Mouse (Mus musculus) Patski (cell line): ENCODE results near the gene Arhgap17. TPM values are rescaled to one million over a fixed set of nuclear protein-coding genes. Genes with fewer than 3 reads are reported as not detected.

ENCODE experiments used
- ATAC-seq: fragments of 100-300 bp; one replicate; pipeline ENCODE4 v1.8.0; 2021
- CTCF ChIA-PET: fragments of 350-600 bp; sonication (Branson Sonifier 250); formaldehyde crosslinking; loops from one replicate; lab custom pipeline; 2022; ENCODE audit warnings: inconsistent platforms; lab: Charles Lee
- POLR2A ChIA-PET: fragments of 350-600 bp; sonication (Branson Sonifier 250); formaldehyde crosslinking; loops from one replicate; lab custom pipeline; 2022; ENCODE audit warnings: antibody characterized with exemption, inconsistent platforms; lab: Charles Lee
- DNase-seq: peaks from one replicate; pipeline ENCODE4 v3.0.0-alpha.2; 2011; ENCODE audit warnings: low read depth, low spot score
- H3K27me3 ChIP-seq: fragments of 371-371 bp; one replicate; pipeline ENCODE4 v1.5.1; 2021
- CTCF ChIP-seq: fragments of 100-300 bp; IDR thresholded peaks from one replicate; pipeline ENCODE4 v1.5.1; 2021
- in situ Hi-C: fragments of 300-500 bp; cut with MboI; formaldehyde crosslinking; loops from 3 replicates; pipeline ENCODE4 v1.11.1; 2018; ENCODE audit warnings: low pct_unique_long_range_greater_than_20kb, mixed read lengths
- polyA plus RNA-seq: library from polyadenylated mRNA; unstranded; gene quantifications from one replicate; pipeline ENCODE4 v1.2.3, GENCODE M21; 2021

The Arhgap17 gene
- polyA plus RNA-seq, 1 experiment from 2014 or later = 27.4 TPM

- no peak for ATAC-seq
- ChIA-PET CTCF (no interaction called here), POLR2A (no interaction called here)
- in situ Hi-C loops = no loop called here
- no peaks in the 10 kb centered on the region for H3K27me3 ChIP-seq
- DNase-seq = no peak
- TF ChIP-seq CTCF = no peak
Measured at GRCm38 (mm10) chr7:123289176-123289575, 80.5 kb downstream of the Arhgap17 start.

DNA sequence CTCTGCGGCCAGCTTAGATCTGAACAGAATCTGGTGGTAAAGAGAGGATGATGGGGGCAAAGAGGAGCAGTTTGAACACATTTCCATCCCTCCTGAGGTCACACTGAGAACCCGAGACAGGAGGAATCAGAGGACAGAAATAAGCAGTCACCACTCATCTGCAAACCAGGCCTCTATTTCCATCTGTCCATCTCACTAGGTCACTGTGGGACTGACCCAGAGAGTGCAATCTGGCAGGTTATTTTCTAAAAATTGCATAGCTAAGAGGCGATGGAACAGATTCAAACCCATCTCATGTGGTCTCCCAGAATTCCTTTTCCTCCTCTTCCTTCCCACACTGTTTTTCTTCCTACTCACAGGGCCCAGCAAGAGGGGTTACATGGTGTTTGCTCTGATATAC is 81.8 kb downstream of the Arhgap17 start:
- TF ChIP-seq CTCF = no peak
- ATAC-seq = no peak
- no peaks in the 10 kb centered on the region for H3K27me3 ChIP-seq
- DNase-seq = no peak
- ChIA-PET POLR2A (no interaction called here), CTCF (interaction anchor here (1.0 kb wide), 1 partner anchor 100 kb away, joined by 3 read pairs; no protein-coding TSS in a partner anchor)
- in situ Hi-C loops = no loop called here

- H3K27me3 ChIP-seq = no peaks in the 10 kb centered on the region
- in situ Hi-C loops = no loop called here
- DNase-seq (no peak), ATAC-seq (no peak)
- no peak for TF ChIP-seq CTCF
- ChIA-PET CTCF (interaction anchor here (1.0 kb wide), 1 partner anchor 11 kb away, joined by 3 read pairs; no protein-coding TSS in a partner anchor), POLR2A (no interaction called here)
Measured at GRCm38 (mm10) chr7:123285896-123286295, 83.8 kb downstream of the Arhgap17 start.

- DNase-seq (peak; percentile 46), ATAC-seq (peak; percentile 31)
- ChIA-PET POLR2A (no interaction called here), CTCF (no interaction called here)
- in situ Hi-C loops = no loop called here
- no peaks in the 10 kb centered on the region for H3K27me3 ChIP-seq
- no peak for TF ChIP-seq CTCF
Measured at GRCm38 (mm10) chr7:123283826-123284225, 85.9 kb downstream of the Arhgap17 start.

- H3K27me3 ChIP-seq = no peaks in the 10 kb centered on the region
- in situ Hi-C loops = no loop called here
- ATAC-seq (no peak), DNase-seq (no peak)
- ChIA-PET POLR2A (no interaction called here), CTCF (no interaction called here)
- TF ChIP-seq CTCF = no peak
Measured at GRCm38 (mm10) chr7:123279797-123280196, 89.9 kb downstream of the Arhgap17 start.

- ChIA-PET CTCF (interaction anchor here (1.0 kb wide), 1 partner anchor 24 kb away, joined by 3 read pairs; no protein-coding TSS in a partner anchor), POLR2A (no interaction called here)
- in situ Hi-C loops = no loop called here
- H3K27me3 ChIP-seq = no peaks in the 10 kb centered on the region
- DNase-seq (no peak), ATAC-seq (no peak)
- TF ChIP-seq CTCF = no peak
Measured at GRCm38 (mm10) chr7:123276568-123276967, 93.1 kb downstream of the Arhgap17 start.

DNA sequence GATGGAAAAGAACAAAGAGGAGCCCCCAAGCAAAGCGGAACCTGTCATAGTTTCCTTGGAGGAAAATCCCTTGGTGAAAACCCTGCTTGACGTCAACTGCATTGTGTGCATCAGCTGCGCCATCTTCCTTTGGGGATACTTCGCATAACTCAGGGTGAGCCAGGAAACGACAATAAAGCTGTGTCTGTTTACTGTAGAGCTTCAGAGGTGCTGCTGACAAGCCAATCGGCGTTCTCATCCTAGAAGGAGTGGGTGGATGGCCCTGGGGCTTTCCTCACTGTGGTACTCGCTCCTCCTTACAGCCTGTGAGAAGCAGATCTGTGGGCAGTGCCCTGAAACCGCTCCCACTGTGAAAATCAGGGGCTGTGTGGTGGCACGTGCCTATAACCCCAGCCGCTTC is 96.7 kb downstream of the Arhgap17 start:
- POLR2A ChIA-PET = no interaction called here

GRCm38 (mm10) chr7:123258103-123258502 is 111.6 kb downstream of the Arhgap17 start:
- ATAC-seq (no peak), DNase-seq (no peak)
- peaks cover 4% of the 10 kb centered on the region for H3K27me3 ChIP-seq
- TF ChIP-seq CTCF = no peak
- in situ Hi-C loops = no loop called here
- ChIA-PET CTCF (no interaction called here), POLR2A (no interaction called here)

More for the DNA sequence above, 96.7 kb downstream of the Arhgap17 start:
- CTCF ChIA-PET = no interaction called here
- in situ Hi-C loops = no loop called here
- DNase-seq (no peak), ATAC-seq (peak; percentile 27)
- no peak for TF ChIP-seq CTCF
- H3K27me3 ChIP-seq = no peaks in the 10 kb centered on the region

GRCm38 (mm10) chr7:123254196-123254970 is 115.3 kb downstream of the Arhgap17 start:
- POLR2A ChIA-PET = no interaction called here
- in situ Hi-C loops = no loop called here
- DNase-seq (no peak), ATAC-seq (no peak)
- no peak for TF ChIP-seq CTCF
- CTCF ChIA-PET = no interaction called here
- no peaks in the 10 kb centered on the region for H3K27me3 ChIP-seq

GRCm38 (mm10) chr7:123253396-123253795 is 116.3 kb downstream of the Arhgap17 start:
- in situ Hi-C loops = no loop called here
- TF ChIP-seq CTCF = no peak
- ATAC-seq = no peak

GRCm38 (mm10) chr7:123251343-123251742 is 118.4 kb downstream of the Arhgap17 start:
- no peak for TF ChIP-seq CTCF
- POLR2A ChIA-PET = no interaction called here
- DNase-seq (no peak), ATAC-seq (no peak)
- H3K27me3 ChIP-seq = no peaks in the 10 kb centered on the region
- CTCF ChIA-PET = no interaction called here
- in situ Hi-C loops = no loop called here

More at GRCm38 (mm10) chr7:123253396-123253795, 116.3 kb downstream of the Arhgap17 start:
- ChIA-PET POLR2A (no interaction called here), CTCF (no interaction called here)
- no peak for DNase-seq
- H3K27me3 ChIP-seq = no peaks in the 10 kb centered on the region

GRCm38 (mm10) chr7:123248166-123248565 is 121.5 kb downstream of the Arhgap17 start:
- in situ Hi-C loops = no loop called here
- H3K27me3 ChIP-seq = no peaks in the 10 kb centered on the region
- no peak for DNase-seq
- no peak for ATAC-seq
- ChIA-PET CTCF (no interaction called here), POLR2A (no interaction called here)
- no peak for TF ChIP-seq CTCF
